Mouse (Mus musculus) E14TG2a.4 (cell line): ENCODE data around the gene Spib.

Experiments used
- H3K27me3 ChIP-seq: 2 replicates; pipeline ENCODE4 v1.6.1; 2014; ENCODE audit warnings: low read length, control low read depth; ENCODE audit not compliant: insufficient read depth
- H3K36me3 ChIP-seq: 2 replicates; pipeline ENCODE4 v1.6.1; 2014; ENCODE audit warnings: low read length, control low read depth; ENCODE audit not compliant: insufficient read depth
- H3K4me1 ChIP-seq: replicated peaks from 2 replicates; pipeline ENCODE4 v1.6.1; 2014; ENCODE audit warnings: low read depth, low read length, control low read depth
- H3K4me3 ChIP-seq: replicated peaks from 2 replicates; pipeline ENCODE4 v1.5.1; 2014; ENCODE audit warnings: mild to moderate bottlenecking, low read length
- H3K9me3 ChIP-seq: 2 replicates; pipeline ENCODE4 v1.6.1; 2014; ENCODE audit warnings: low read length, control low read depth
- CTCF ChIP-seq: conservative IDR thresholded peaks from 2 replicates; pipeline ENCODE4 v1.5.1; 2014; ENCODE audit warnings: low read length
- NANOG ChIP-seq: IDR thresholded peaks from 2 replicates; pipeline ENCODE4 v1.6.1; 2014; ENCODE audit warnings: borderline replicate concordance, low read length, mixed read lengths
- POU5F1 ChIP-seq: IDR thresholded peaks from 2 replicates; pipeline ENCODE4 v1.6.1; 2014; ENCODE audit warnings: low read length, borderline replicate concordance

Spib gene

GRCm38 (mm10) chr7:44531946-44532732 lies at the start of gene Spib:
Gene Spib, minus strand, starts transcription at chr7:44532071.
- TF ChIP-seq NANOG, result no peak
- H3K4me1 ChIP-seq, result peaks cover 100% of the 10 kb centered on the region
- H3K27me3 ChIP-seq, result peaks cover 11% of the 10 kb centered on the region; the same call in 1 of the 2 replicates
- peaks cover 55% of the 10 kb centered on the region for H3K36me3 ChIP-seq
- no peaks in the 10 kb centered on the region for H3K9me3 ChIP-seq
- H3K4me3 ChIP-seq, result peak within 1 kb of the TSS; percentile 59

- H3K4me1 ChIP-seq, result peaks cover 37% of the 10 kb centered on the region
- TF ChIP-seq POU5F1, result no peak
- H3K27me3 ChIP-seq, result peaks cover 12% of the 10 kb centered on the region
- no peak overlapping the region for H3K4me3 ChIP-seq
- no peaks in the 10 kb centered on the region for H3K9me3 ChIP-seq
- H3K36me3 ChIP-seq, result peaks cover 21% of the 10 kb centered on the region
Measured at GRCm38 (mm10) chr7:44581637-44582036, 49.8 kb upstream of the Spib start.

DNA sequence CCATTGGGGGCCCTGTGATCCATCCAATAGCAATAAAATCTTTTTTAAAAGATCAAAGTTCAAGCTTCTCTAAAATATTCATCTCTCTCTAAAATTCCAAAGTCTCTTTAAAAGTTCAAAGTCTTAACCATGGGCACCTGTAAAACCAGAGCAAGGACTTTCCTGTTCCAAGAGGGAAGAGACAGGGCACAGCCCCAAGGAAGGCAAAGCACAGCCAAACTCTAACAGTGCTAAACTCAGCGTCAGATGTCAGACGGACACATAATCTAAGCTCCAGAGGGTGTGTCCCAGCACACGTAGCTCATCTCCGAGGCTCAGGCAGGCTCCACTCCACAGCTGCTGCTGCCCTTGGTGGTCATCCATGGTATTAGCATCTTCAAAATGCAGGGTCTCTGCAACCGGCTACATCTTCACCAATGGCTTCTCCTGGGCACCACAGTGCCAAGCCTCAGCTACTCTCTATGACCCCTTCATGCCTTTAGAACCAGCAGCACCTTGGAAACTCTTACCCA lies 44.5 kb upstream of the Spib start:
- Histone ChIP-seq H3K4me1 (peaks cover 53% of the 10 kb centered on the region), H3K9me3 (no peaks in the 10 kb centered on the region), H3K36me3 (0 out of 2 replicates have a peak, but pooled peaks cover 3% of the 10 kb centered on the region), H3K4me3 (no peak overlapping the region), H3K27me3 (no peaks in the 10 kb centered on the region)
- TF ChIP-seq NANOG (no peak), POU5F1 (no peak), CTCF (no peak)

- TF ChIP-seq CTCF (no peak), POU5F1 (no peak), NANOG (no peak)
- Histone ChIP-seq H3K27me3 (no peaks in the 10 kb centered on the region), H3K36me3 (no peaks in the 10 kb centered on the region), H3K4me1 (peaks cover 67% of the 10 kb centered on the region), H3K9me3 (no peaks in the 10 kb centered on the region), H3K4me3 (no peak overlapping the region)
Measured at GRCm38 (mm10) chr7:44572956-44573484, 41.1 kb upstream of the Spib start.

- H3K36me3 ChIP-seq, result no peaks in the 10 kb centered on the region
- H3K4me1 ChIP-seq, result peaks cover 62% of the 10 kb centered on the region
- H3K27me3 ChIP-seq, result no peaks in the 10 kb centered on the region
- no peak for TF ChIP-seq POU5F1
- TF ChIP-seq NANOG, result no peak
- no peak for TF ChIP-seq CTCF
- H3K9me3 ChIP-seq, result no peaks in the 10 kb centered on the region
- H3K4me3 ChIP-seq, result peak within 1 kb of the TSS; percentile 48
Measured at GRCm38 (mm10) chr7:44572213-44572701, 40.4 kb upstream of the Spib start, which contains the start of gene Napsa. Gene Napsa, plus strand, starts transcription at chr7:44572380.

DNA sequence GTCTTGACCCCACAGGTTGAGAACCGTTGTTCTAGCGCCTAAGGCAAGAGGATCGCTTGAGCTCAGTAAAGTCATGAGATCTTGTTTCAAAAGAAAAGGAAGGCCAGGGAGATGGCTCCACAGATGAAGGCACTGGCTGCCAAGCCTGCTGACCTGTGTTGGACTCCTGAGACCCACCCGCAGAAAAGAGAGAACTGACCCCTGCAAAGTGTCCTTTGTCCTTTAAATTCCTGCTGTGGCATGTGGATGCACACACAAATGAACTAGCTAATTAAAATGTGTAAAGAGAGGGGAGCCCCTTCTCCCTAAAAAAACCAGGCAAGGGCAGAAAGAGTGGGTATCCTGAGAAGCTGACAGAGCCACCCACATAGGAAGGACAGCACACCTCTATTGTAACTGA lies 39.9 kb upstream of the Spib start:
- Histone ChIP-seq H3K9me3 (no peaks in the 10 kb centered on the region), H3K4me1 (peaks cover 57% of the 10 kb centered on the region), H3K36me3 (no peaks in the 10 kb centered on the region), H3K27me3 (no peaks in the 10 kb centered on the region), H3K4me3 (peak overlapping the region; percentile 48)
- TF ChIP-seq NANOG, result no peak
- no peak for TF ChIP-seq CTCF
- no peak for TF ChIP-seq POU5F1

DNA sequence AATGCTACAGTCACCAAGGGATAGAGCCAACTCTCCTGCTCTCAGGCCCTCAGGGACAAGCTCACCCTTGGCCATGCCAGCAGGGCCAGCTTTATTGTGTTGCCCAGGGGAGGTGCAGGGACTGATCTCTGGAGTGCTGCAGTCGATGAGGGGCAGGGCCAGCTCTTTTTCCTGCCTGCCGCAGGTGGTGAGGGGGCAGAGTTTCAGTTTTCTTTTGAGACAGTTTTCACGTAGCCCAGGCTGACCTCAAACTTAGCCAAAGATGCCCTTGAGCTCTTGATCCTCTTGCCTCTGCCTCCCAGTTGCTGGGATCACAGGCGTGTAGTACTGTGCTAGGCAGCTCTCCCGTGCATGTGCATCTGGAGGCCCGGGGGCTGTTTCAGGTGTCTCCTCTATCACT lies 39.1 kb upstream of the Spib start:
- TF ChIP-seq NANOG, result no peak
- no peak for TF ChIP-seq POU5F1
- TF ChIP-seq CTCF, result no peak
- Histone ChIP-seq H3K4me1 (peaks cover 51% of the 10 kb centered on the region), H3K36me3 (no peaks in the 10 kb centered on the region), H3K9me3 (no peaks in the 10 kb centered on the region), H3K27me3 (no peaks in the 10 kb centered on the region), H3K4me3 (peak overlapping the region; percentile 20; the same call in 1 of the 2 replicates)

- no peaks in the 10 kb centered on the region for H3K36me3 ChIP-seq
- H3K9me3 ChIP-seq, result no peaks in the 10 kb centered on the region
- no peak overlapping the region for H3K4me3 ChIP-seq
- no peaks in the 10 kb centered on the region for H3K27me3 ChIP-seq
- TF ChIP-seq NANOG, result no peak
- no peak for TF ChIP-seq CTCF
- no peak for TF ChIP-seq POU5F1
- H3K4me1 ChIP-seq, result peaks cover 59% of the 10 kb centered on the region
Measured at GRCm38 (mm10) chr7:44568803-44569202, 36.9 kb upstream of the Spib start.

DNA sequence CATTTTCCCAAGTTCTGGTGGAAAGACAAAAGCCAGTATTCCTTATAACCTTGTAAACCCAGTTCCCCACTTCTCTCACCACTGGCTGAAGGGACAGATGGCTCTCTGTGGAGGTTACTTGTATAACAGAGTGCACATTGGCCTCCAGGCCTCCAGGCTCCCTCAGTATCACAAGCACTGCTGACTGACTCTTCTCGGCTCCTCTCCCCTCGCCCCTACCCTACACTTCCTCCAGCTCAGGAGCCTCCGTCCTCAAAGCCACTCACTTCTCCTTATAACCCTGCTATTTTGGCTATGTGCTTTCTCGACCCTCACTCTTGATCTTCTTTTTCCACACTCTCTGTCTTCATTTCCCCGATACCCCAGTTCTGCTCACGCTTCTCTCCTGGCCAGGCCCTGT lies 33.5 kb upstream of the Spib start:
- H3K9me3 ChIP-seq, result no peaks in the 10 kb centered on the region
- no peak overlapping the region for H3K4me3 ChIP-seq
- H3K27me3 ChIP-seq, result no peaks in the 10 kb centered on the region
- H3K36me3 ChIP-seq, result no peaks in the 10 kb centered on the region
- peaks cover 39% of the 10 kb centered on the region for H3K4me1 ChIP-seq
- TF ChIP-seq POU5F1, result no peak
- TF ChIP-seq NANOG, result no peak
- TF ChIP-seq CTCF, result no peak
